Mouse (Mus musculus): Measurements from ENCODE around the gene Arcn1. TPM values are rescaled to one million over a fixed set of nuclear protein-coding genes. Genes with fewer than 3 reads are reported as not detected.

Gene Arcn1
- polyA plus RNA-seq, 1 experiment = 40.6 TPM

DNA sequence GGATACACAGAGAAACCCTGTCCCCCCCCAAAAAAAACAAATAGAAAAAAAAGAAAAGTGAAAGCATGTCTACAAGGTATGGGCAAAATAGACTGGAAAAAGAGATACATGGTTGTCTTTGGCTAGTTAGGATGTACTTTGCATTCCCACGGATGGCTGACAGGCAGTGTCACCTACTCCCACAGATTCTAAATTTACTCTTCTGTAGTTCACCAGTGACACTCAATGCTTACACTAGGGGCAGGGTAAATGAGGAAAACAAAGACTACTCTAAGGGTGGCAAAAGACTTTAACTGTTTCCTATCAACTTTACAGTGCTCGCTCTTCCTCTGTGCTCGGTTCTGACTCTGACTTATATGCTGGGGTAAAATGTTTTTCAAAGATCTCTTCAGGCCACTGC lies 21.0 kb downstream of the Arcn1 start:
- Histone ChIP-seq H3K36me3 (ENCODE audit: control insufficient read depth, insufficient read depth) (peaks cover 61% of the 10 kb centered on the region), H3K4me2 (ENCODE audit: low read depth) (no peak overlapping the region), H3K4me3 (no peak overlapping the region), H3ac (ENCODE audit: control insufficient read depth, insufficient read length) (no peak overlapping the region), H3K27me3 (ENCODE audit: control insufficient read depth, insufficient read depth, insufficient read length) (no peaks in the 10 kb centered on the region), H3K79me2 (ENCODE audit: control insufficient read depth, insufficient read depth) (no peaks in the 10 kb centered on the region)
- no peak for TF ChIP-seq MAX (IDR thresholded peaks at IDR 0.05; ENCODE audit: low read depth)
- no peak for TF ChIP-seq SRF (IDR thresholded peaks at IDR 0.05; ENCODE audit: control insufficient read depth, insufficient read length, low read depth)
- no peak for TF ChIP-seq POLR2A (IDR thresholded peaks at IDR 0.05; ENCODE audit: insufficient read length, low read depth)
- TF ChIP-seq E2F4 (IDR thresholded peaks at IDR 0.05; ENCODE audit: insufficient read depth) = no peak
- TF ChIP-seq TCF12 (IDR thresholded peaks at IDR 0.05; ENCODE audit: insufficient read depth, poor library complexity, severe bottlenecking) = no peak

GRCm38 (mm10) chr9:44745371-44745770 lies 22.3 kb downstream of the Arcn1 start:
- H3K4me3 ChIP-seq = no peak overlapping the region
- H3K79me2 ChIP-seq (ENCODE audit: control insufficient read depth, insufficient read depth) = no peaks in the 10 kb centered on the region
- no peak overlapping the region for H3ac ChIP-seq (ENCODE audit: control insufficient read depth, insufficient read length)
- H3K36me3 ChIP-seq (ENCODE audit: control insufficient read depth, insufficient read depth) = peaks cover 55% of the 10 kb centered on the region
- TF ChIP-seq MYOG (IDR thresholded peaks at IDR 0.05; ENCODE audit: control insufficient read depth in 1 of 3, insufficient read depth in 1 of 3, insufficient read length in 2 of 3, low read depth in 2 of 3) (no peak), MAX (IDR thresholded peaks at IDR 0.05; ENCODE audit: low read depth) (no peak), REST (IDR thresholded peaks at IDR 0.05; ENCODE audit: insufficient read depth, insufficient read length) (no peak), POLR2AphosphoS2 (IDR thresholded peaks at IDR 0.05; ENCODE audit: insufficient read length, low read depth) (no peak), E2F4 (IDR thresholded peaks at IDR 0.05; ENCODE audit: insufficient read depth) (no peak), TCF12 (IDR thresholded peaks at IDR 0.05; ENCODE audit: insufficient read depth, poor library complexity, severe bottlenecking) (no peak), SRF (IDR thresholded peaks at IDR 0.05; ENCODE audit: control insufficient read depth, insufficient read length, low read depth) (no peak), POLR2A (IDR thresholded peaks at IDR 0.05; ENCODE audit: insufficient read length, low read depth) (no peak), USF1 (IDR thresholded peaks at IDR 0.05; ENCODE audit: low read depth) (no peak), CEBPB (IDR thresholded peaks at IDR 0.05; ENCODE audit: insufficient read depth, poor library complexity, severe bottlenecking) (no peak), MYOD1 (IDR thresholded peaks at IDR 0.05; ENCODE audit: control insufficient read depth in 1 of 3, insufficient read length in 2 of 3, low read depth in 2 of 3) (no peak), TCF3 (IDR thresholded peaks at IDR 0.05; ENCODE audit: insufficient read length, low read depth) (no peak)
- H3K27me3 ChIP-seq (ENCODE audit: control insufficient read depth, insufficient read depth, insufficient read length) = no peaks in the 10 kb centered on the region
- H3K4me2 ChIP-seq (ENCODE audit: low read depth) = no peak overlapping the region

GRCm38 (mm10) chr9:44740663-44741192 lies 26.9 kb downstream of the Arcn1 start:
- H3K4me3 ChIP-seq = no peak overlapping the region
- H3K36me3 ChIP-seq (ENCODE audit: control insufficient read depth, insufficient read depth) = peaks cover 30% of the 10 kb centered on the region
- TF ChIP-seq REST (IDR thresholded peaks at IDR 0.05; ENCODE audit: insufficient read depth, insufficient read length) = no peak
- no peak for TF ChIP-seq POLR2AphosphoS2 (IDR thresholded peaks at IDR 0.05; ENCODE audit: insufficient read length, low read depth)
- no peak for TF ChIP-seq USF1 (IDR thresholded peaks at IDR 0.05; ENCODE audit: low read depth)
- TF ChIP-seq MYOG (IDR thresholded peaks at IDR 0.05; ENCODE audit: control insufficient read depth in 1 of 3, insufficient read depth in 1 of 3, insufficient read length in 2 of 3, low read depth in 2 of 3) = no peak
- no peak for TF ChIP-seq MYOD1 (IDR thresholded peaks at IDR 0.05; ENCODE audit: control insufficient read depth in 1 of 3, insufficient read length in 2 of 3, low read depth in 2 of 3)
- no peak for TF ChIP-seq E2F4 (IDR thresholded peaks at IDR 0.05; ENCODE audit: insufficient read depth)
- TF ChIP-seq MAX (IDR thresholded peaks at IDR 0.05; ENCODE audit: low read depth) = no peak
- TF ChIP-seq TCF3 (IDR thresholded peaks at IDR 0.05; ENCODE audit: insufficient read length, low read depth) = no peak
- no peak for TF ChIP-seq SRF (IDR thresholded peaks at IDR 0.05; ENCODE audit: control insufficient read depth, insufficient read length, low read depth)
- TF ChIP-seq TCF12 (IDR thresholded peaks at IDR 0.05; ENCODE audit: insufficient read depth, poor library complexity, severe bottlenecking) = no peak
- TF ChIP-seq POLR2A (IDR thresholded peaks at IDR 0.05; ENCODE audit: insufficient read length, low read depth) = no peak
- TF ChIP-seq CEBPB (IDR thresholded peaks at IDR 0.05; ENCODE audit: insufficient read depth, poor library complexity, severe bottlenecking) = no peak
- no peak overlapping the region for H3K4me2 ChIP-seq (ENCODE audit: low read depth)
- no peaks in the 10 kb centered on the region for H3K79me2 ChIP-seq (ENCODE audit: control insufficient read depth, insufficient read depth)
- H3K27me3 ChIP-seq (ENCODE audit: control insufficient read depth, insufficient read depth, insufficient read length) = no peaks in the 10 kb centered on the region
- no peak overlapping the region for H3ac ChIP-seq (ENCODE audit: control insufficient read depth, insufficient read length)

DNA sequence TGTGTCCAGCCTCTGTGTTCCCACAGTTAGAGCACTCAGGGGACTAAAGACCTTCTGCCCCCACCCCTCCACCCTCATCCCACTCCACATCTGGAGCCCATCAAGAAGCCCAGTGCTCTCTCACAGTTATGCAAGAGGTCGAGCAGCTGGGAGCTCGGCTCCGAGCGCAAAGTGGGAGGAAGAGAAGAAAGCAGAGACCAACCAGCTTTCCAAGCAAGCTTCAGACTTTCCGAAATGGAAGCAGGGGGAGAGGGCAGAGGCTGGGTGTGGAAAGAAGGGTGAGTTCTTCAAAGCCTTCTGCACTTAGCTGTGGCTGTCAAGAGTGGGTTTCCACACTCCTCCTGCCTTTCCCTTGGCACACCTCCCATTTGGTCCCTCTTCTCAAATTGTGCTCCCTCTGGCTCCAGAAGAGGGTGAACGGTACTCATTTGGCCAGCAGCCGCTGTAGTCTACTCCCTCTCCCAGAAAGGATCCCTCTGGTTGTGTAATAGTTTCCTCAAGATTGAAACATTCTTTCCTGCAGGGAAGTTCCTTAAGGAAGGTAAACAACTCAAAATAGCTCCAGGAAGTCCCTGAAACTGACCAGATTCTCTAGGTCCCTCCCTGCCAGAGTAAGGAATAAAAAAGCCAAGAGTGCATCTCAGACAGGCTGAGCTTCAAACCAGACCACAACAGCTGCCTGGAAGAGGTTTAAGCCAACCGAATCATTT lies 30.2 kb downstream of the Arcn1 start:
- Histone ChIP-seq H3K4me2 (ENCODE audit: low read depth) (peak overlapping the region; percentile 18), H3K4me3 (no peak overlapping the region)
- TF ChIP-seq SRF (IDR thresholded peaks at IDR 0.05; ENCODE audit: control insufficient read depth, insufficient read length, low read depth) (no peak), MYOG (IDR thresholded peaks at IDR 0.05; ENCODE audit: control insufficient read depth in 1 of 3, insufficient read depth in 1 of 3, insufficient read length in 2 of 3, low read depth in 2 of 3) (peak in 1 of 3 experiments; percentile 51)

DNA sequence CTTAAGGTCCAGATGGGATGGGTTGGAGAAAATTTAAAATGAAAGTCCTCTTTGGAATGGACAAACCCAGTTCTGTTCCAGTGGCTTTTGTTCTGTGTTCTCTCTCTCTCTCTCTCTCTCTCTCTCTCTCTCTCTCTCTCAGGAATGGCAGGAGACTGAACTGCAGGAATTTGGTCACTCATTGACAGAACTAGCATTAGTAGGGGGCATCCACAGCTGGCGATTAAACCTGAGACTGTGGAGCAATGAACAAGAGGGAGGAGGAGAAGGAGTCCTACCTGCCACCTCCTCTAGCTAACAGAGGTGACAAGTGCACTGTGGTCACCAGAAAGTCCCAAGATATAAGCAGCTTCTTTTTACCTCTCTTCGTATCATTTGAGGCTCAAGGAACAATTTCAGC lies 31.3 kb downstream of the Arcn1 start:
- no peak overlapping the region for H3ac ChIP-seq (ENCODE audit: control insufficient read depth, insufficient read length)
- no peaks in the 10 kb centered on the region for H3K27me3 ChIP-seq (ENCODE audit: control insufficient read depth, insufficient read depth, insufficient read length)
- H3K4me2 ChIP-seq (ENCODE audit: low read depth) = no peak overlapping the region
- TF ChIP-seq REST (IDR thresholded peaks at IDR 0.05; ENCODE audit: insufficient read depth, insufficient read length) (no peak), CEBPB (IDR thresholded peaks at IDR 0.05; ENCODE audit: insufficient read depth, poor library complexity, severe bottlenecking) (no peak), USF1 (IDR thresholded peaks at IDR 0.05; ENCODE audit: low read depth) (no peak), SRF (IDR thresholded peaks at IDR 0.05; ENCODE audit: control insufficient read depth, insufficient read length, low read depth) (no peak), TCF12 (IDR thresholded peaks at IDR 0.05; ENCODE audit: insufficient read depth, poor library complexity, severe bottlenecking) (no peak), MAX (IDR thresholded peaks at IDR 0.05; ENCODE audit: low read depth) (no peak), MYOD1 (IDR thresholded peaks at IDR 0.05; ENCODE audit: control insufficient read depth in 1 of 3, insufficient read length in 2 of 3, low read depth in 2 of 3) (no peak), POLR2AphosphoS2 (IDR thresholded peaks at IDR 0.05; ENCODE audit: insufficient read length, low read depth) (no peak), MYOG (IDR thresholded peaks at IDR 0.05; ENCODE audit: control insufficient read depth in 1 of 3, insufficient read depth in 1 of 3, insufficient read length in 2 of 3, low read depth in 2 of 3) (no peak), TCF3 (IDR thresholded peaks at IDR 0.05; ENCODE audit: insufficient read length, low read depth) (no peak), POLR2A (IDR thresholded peaks at IDR 0.05; ENCODE audit: insufficient read length, low read depth) (no peak), E2F4 (IDR thresholded peaks at IDR 0.05; ENCODE audit: insufficient read depth) (no peak)
- H3K4me3 ChIP-seq = no peak overlapping the region
- no peaks in the 10 kb centered on the region for H3K36me3 ChIP-seq (ENCODE audit: control insufficient read depth, insufficient read depth)
- H3K79me2 ChIP-seq (ENCODE audit: control insufficient read depth, insufficient read depth) = peaks cover 22% of the 10 kb centered on the region

More for the DNA sequence above, 30.2 kb downstream of the Arcn1 start:
- Histone ChIP-seq H3ac (ENCODE audit: control insufficient read depth, insufficient read length) (no peak overlapping the region), H3K27me3 (ENCODE audit: control insufficient read depth, insufficient read depth, insufficient read length) (no peaks in the 10 kb centered on the region), H3K79me2 (ENCODE audit: control insufficient read depth, insufficient read depth) (peaks cover 12% of the 10 kb centered on the region), H3K36me3 (ENCODE audit: control insufficient read depth, insufficient read depth) (peaks cover 8% of the 10 kb centered on the region)

All from myocyte (in vitro differentiated cells).